Mouse (Mus musculus) v-Abl transformed pro-B cells (cell line): ENCODE measurements at regions not wholly inside any gene's neighbourhood (a gene's known extent, or its start where the extent isn't known, plus 50 kb on each side); places are given as distances from the start of the nearest gene placed in this dataset.
"Not testable (repeated sequence)": the region's sequence is repeated elsewhere in the genome, so short reads cannot be mapped to it uniquely, and the experiment has no call there.

ENCODE experiments used
- in situ Hi-C, 2 experiments: fragments of 400-800 bp; cut with MboI; formaldehyde crosslinking; loops; one replicate each; pipeline ENCODE4 v1.15.1; 2025; ENCODE audit not compliant: unreplicated experiment in 2 of 2

DNA sequence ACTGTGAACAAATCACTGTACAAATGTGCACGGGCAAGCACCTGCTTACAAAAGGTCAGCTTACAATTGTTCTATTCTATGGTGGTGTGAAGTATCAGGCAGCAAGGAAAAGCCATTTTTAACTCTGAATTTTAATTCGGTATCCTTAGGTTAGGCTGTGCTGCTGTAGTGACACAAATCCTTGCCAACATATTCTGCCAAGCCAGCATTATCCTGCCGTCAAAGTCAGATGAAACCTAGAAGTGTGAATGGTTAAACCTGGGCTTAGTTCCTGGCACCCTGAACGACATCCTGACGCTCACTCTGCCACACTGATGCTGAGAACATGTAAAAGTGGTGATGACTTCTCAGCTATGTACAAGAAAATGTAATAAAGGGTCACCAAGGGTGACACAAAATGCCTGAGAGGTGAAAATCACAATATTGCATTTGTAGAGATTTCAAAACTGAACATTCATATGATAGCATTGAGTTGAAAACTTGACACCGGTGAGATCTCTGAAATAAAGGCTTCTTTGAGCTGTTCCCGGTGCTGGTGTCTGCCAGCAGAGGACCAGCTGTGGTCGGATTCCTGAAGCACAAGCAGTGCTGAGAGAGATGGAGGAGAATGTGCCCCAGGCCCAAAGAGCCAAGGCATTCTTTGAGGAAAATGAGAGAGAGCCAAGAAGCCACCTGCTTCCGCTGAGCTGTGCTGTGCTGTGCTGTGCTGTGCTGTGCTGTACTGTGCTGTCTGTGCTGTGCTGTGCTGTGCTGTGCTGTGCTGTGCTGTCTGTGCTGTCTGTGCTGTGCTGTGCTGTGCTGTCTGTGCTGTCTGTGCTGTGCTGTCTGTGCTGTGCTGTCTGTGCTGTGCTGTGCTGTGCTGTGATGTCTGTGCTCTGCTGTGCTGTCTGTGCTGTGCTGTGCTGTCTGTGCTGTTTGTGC lies 195.9 kb downstream of the Tcp10c start:
- in situ Hi-C loops: no loop called here

DNA sequence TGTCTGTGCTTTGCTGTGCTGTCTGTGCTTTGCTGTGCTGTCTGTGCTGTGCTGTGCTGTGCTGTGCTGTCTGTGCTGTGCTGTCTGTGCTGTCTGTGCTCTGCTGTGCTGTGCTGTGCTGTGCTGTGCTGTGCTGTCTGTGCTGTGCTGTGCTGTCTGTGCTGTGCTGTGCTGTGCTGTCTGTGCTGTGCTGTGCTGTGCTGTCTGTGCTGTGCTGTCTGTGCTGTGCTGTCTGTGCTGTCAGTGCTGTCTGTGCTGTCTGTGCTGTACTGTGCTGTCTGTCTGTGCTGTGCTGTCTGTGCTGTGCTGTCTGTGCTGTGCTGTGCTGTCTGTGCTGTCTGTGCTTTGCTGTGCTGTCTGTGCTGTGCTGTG lies 196.5 kb downstream of the Tcp10c start:
- in situ Hi-C loops: not testable (repeated sequence)

DNA sequence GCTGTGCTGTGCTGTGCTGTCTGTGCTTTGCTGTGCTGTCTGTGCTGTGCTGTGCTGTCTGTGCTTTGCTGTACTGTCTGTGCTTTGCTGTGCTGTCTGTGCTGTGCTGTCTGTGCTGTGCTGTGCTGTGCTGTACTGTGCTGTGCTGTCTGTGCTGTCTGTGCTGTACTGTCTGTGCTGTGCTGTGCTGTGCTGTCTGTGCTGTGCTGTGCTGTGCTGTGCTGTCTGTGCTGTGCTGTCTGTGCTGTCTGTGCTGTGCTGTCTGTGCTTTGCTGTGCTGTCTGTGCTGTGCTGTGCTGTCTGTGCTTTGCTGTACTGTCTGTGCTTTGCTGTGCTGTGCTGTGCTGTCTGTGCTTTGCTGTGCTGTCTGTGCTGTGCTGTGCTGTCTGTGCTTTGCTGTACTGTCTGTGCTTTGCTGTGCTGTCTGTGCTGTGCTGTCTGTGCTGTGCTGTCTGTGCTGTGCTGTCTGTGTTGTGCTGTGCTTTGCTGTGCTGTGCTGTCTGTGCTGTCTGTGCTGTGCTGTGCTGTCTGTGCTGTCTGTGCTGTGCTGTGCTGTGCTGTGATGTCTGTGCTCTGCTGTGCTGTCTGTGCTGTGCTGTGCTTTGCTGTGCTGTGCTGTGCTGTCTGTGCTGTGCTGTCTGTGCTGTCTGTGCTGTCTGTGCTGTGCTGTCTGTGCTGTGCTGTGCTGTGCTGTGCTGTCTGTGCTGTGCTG lies 197.5 kb downstream of the Tcp10c start:
- in situ Hi-C loops: not testable (repeated sequence)

DNA sequence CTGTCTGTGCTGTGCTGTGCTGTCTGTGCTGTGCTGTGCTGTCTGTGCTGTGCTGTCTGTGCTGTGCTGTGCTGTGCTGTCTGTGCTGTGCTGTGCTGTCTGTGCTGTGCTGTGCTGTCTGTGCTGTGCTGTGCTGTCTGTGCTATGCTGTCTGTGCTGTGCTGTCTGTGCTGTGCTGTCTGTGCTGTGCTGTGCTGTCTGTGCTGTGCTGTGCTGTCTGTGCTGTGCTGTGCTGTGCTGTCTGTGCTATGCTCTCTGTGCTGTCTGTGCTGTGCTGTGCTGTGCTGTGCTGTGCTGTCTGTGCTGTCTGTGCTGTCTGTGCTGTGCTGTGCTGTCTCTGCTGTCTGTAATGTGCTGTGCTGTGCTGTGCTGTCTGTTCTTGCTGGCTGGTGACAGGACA lies 198.5 kb downstream of the Tcp10c start:
- in situ Hi-C loops: not testable (repeated sequence)

DNA sequence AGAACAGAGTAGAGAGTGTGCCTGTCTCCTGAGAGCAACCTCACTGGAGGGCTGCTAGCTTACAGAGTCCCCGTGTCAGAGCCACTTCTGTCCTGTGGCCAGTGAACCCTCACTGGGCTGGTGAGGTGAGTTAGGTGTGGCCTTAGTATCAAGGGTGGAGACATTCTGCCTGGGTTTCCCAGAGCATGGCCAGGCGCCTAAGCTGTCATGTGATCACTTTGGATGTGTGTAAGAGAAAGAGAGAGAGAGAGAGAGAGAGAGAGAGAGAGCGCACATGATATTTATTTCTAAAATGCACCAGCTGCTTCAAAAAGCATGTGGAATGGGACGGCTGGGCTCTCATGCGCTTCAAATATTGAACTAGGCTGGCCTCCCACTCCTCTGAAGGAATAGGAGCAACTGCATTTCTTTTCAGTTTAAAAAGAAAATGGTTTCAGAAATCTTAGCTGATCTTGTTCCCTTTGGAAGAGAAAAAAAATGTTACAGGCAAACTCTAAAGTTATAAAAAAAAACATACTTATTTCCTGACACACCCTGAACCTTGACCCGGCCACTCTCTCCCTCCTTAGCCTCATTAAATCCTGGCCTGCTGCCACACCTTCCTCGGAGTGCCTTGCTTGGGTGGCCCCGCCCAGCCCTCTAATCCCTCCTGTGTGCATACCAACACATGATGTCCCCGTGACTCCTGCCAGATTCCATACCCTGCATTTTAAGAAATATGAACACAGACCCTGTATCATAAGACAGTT lies 201.1 kb downstream of the Tcp10c start:
- in situ Hi-C loops: not testable (repeated sequence)

DNA sequence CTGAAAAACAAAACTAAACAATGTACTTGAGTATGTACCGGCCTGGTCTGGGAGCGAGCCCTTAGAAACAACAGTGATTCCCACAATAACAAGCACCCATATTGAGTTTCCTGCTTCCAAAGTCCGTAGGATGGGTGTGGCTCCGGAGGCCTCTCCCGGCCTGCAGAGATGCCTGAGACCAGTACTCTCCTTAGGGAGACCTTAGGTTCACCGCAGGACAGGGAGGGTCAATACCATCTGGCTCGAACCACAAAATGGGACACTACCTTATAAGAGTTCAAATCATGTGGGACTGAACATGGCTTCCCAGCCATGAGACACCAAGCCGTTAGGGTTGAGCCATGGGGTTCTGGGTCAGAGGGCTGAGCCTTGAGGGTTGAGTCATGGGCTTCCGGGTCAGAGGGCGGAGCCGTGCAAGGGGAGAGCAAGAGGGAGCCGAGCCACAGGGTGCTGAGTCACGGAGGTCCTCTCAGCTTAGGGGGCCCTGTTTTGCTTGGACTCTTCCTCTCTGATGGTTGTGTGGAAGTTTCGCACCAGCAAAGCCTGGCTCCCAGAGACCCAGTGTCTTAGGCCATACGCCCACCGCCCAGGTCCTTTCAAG lies 201.8 kb downstream of the Tcp10c start:
- in situ Hi-C loops: not testable (repeated sequence)

DNA sequence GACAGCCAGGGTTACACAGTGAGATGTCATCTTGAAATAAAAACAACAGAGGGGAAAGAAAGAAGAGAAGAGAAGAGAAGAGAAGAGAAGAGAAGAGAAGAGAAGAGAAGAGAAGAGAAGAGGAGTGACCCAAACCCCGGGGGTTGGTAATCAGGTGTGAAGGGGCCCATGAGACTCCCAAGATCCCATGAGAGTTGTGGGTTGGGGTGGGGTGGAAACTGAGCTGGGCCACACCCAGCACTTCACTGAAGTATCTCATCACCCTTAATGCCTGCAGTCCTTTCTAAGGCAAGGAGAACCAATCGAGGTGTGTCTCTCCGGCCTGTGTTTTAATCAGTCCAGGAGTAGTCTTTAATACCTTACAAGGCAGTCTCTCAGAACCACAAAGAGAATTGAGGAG lies 201.5 kb upstream of the Afdn start:
- in situ Hi-C loops: no loop called here

DNA sequence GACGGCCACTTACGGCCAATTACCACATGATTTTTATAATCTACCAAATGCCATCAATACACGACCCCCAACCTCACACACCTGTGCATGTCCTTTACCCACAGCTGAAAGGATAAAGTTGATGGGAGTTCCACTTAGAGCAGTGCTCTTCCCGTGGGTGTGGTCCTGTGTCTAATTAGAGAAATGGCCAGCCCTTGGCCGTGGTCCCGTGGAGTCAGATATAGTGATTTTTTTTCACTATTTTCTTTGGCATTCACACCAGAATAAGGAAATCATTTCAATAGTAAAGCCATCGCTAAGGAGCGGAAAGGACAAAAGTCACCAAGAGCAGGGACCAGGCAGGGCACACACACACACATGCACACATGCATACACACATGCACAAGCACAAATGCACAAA lies 199.0 kb upstream of the Afdn start:
- in situ Hi-C loops: no loop called here

DNA sequence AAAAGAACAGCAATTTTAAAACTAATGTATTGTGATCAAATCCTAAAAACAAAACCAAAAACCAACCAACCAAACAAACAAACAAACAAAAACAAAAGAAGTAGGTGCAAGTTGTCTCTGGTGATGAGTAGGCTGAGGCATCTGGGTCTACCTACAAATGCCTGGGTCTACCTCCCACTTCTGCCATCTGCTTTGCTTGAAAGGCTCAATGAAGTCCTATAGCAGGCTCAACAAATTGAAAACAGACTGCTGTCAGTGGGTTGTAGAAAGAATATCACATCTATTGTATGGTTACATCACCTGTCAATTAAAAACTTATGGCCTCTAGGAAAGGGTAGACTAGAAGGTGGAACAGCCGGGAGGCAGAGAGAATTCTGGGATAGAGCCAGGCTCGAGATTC lies 197.4 kb upstream of the Afdn start:
- in situ Hi-C loops: no loop called here

DNA sequence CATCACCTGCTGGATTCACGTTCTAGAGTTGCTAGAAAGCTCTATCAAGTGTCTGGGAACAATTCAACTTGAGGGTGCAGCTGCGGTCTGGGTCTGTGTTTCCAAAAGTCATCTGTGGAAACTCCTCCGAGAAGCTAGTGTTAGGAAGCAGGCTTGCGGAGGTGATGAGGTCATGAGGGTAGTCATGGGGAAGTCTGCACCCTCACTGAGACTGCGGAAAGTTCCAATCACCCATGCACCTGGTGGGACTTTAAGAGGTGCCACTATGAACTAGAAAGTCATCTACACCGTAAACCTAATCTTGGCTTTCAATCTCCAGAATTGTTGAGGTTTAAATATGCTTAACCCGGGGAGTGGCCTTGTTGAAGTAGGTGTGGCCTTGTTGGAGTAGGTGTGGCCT lies 195.5 kb upstream of the Afdn start:
- in situ Hi-C loops: no loop called here

DNA sequence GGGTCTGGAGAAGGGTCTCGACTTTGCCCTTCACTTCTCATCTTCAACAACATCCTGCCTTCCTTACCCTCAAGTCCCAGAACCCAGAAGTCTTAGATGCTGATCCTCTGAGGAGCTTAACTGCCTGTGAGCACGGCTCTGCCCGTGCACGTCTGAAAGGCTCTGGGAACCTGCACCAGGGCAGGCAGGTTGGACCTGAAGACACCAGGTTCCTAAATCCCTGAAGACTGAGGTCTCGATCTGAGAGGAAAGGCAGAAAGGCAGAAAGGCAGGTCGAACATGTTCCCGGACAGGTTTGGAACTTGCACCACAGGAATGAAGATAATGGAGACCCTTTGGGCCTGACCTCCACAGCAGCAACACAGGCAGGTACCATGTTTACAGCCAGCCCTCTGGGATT lies 193.7 kb upstream of the Afdn start:
- in situ Hi-C loops: no loop called here

DNA sequence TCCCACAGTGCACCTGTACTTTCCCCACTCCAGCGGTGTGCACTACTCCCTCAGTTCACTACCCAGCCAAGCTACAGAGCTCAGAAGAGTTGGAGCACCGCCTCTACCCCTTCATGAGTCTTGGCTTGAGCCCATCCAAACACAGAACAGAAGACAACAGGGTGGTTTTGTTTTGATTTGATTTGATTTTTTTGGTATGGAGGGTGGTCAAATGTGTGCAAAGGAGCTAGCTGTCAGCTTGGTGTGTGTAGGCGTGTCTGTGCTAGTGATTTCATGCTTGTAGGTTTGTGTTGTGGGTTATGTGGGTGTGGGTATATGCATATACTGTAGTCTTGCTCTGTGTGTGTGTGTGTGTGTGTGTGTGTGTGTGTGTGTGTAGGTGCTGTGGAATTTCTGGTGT lies 193.2 kb upstream of the Afdn start:
- in situ Hi-C loops: no loop called here

DNA sequence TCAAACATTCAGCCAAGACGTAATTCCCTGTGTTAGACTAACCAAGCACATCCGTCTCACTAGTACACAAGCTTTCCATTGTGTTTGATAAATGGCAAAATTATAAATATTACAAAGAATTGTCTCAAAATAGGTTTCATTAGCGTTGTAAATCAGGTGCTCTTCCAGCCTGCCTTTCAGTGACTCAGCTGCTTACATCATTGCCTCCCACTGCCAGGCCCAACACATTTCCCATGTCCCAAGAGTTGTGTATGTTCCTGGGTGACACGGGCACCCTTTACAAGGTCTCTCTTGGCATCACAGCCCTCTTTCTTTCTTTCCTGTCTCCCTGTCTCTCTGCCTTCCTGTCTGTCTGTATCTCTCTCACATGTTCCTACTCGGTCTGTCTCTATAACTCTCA lies 189.5 kb upstream of the Afdn start:
- in situ Hi-C loops: no loop called here

DNA sequence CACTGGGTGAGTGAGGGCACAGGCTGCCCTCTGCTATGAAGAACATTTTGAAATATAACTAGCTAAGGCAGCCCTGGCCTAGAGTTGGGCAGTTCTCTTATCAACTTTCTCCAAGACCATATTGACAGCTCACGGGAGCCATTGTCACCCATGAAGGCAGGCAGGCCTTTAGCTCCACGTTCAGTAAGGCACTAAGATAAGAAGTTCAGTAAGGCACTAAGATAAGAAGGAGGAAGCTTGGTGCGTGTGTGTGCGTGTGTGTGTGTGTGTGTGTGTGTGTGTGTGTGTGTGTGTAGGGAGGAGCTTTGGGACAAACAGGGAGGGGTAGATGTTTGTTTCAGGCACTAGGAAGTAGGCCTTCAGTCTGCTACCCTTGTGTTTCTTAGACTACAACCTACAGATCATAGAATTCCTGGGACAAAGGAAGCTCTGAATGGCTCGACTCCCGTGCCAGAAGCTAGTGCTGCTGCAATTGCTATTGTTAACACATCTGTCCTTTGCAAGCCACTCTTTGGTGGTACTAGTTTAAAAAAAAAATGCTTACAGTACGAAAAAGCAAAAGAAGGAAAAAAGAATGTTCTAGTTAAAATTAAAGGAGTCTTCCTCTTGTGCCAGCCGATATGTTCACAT lies 188.0 kb upstream of the Afdn start:
- in situ Hi-C loops: no loop called here

DNA sequence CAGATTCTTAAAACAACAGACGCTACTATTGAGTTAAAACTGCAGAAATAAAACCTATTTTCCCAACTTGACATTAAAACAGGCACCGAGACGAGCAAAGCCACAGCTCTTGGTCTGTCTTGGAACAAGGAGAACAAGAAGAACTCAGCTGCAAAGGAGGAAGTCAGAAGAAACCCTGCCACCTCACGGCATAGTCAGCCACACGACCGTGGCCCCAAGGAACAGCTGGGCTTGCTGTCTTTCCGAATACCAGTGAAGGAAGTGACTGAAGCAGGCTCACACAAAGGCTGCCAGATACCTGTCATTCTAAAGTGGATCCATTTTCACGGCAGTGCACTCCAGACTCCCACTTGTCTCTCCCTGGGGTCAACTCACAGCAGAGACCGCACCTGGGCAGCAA lies 187.3 kb upstream of the Afdn start:
- in situ Hi-C loops: no loop called here

DNA sequence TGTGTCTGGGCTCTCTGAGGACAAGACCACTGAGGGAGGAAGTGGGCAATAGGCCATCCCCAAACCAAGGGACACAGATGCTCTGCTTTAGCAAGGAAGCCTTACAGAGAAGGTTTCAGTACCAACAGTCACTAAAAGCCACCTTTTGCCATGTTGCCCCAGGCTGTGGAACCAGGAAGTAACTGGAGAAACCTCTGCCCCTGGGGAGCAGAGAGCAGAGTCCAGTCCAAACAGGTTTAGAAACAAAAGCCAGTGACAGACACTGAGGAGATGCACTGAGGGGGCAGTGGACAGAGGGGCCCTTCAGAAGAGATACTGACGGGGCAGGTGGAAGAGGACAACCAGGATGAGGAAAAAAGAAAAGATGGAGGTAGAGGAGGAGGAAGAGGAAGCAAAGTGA lies 186.2 kb upstream of the Afdn start:
- in situ Hi-C loops: no loop called here

DNA sequence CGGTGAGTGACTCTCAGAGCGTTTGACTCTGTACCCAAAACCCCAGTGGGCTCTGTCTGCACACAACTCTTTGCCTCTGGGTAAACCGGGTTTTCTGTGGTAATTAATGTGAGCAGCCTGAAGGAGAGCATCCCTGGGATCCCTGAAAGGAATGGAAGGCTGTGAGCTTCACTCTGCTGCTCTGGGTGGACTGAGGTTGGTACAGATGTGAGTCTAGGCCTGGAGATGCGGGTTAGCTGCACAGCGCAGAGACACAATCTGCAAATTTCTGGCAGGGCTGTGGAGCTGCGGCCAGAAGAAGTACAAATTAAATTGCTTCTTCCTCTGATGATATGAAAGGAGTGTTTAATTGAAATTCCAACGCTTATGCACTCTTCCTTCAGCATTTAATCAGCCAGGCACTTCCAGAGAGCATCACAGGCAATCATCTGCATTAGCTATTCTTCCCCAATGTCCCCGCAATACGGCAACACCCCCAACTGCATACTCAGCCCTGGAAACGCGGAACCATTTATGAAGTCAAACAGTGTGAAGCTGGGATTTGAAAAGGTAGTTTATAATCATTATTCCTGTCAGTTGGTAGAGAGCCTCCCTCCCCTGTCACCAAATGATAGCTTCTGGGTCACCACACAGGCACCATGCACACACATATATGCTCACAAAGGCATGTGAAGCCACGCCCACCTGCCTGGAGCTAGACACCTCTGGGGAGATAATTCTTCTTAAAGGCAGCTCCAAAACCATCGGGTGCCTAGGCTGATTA lies 185.5 kb upstream of the Afdn start:
- in situ Hi-C loops: no loop called here

DNA sequence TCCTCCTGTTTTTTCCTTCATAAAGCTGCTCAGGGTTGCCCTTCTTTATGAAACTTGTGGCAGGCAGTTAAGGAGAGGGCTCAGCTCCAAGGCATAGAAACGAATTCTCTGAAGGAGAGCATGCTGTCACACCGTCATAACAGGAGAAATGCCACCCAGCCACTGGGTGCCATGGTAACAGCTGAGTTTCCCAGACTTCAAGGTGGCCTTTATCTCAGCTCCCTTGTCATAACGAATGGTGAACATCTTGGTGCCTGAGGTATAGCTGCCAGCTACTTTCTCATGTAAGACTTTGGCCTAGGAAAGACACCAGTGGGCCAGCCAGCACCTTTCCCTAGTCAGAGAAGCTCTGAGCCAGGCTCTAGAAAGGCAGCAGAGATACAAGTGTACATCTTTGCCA lies 182.5 kb upstream of the Afdn start:
- in situ Hi-C loops: no loop called here

DNA sequence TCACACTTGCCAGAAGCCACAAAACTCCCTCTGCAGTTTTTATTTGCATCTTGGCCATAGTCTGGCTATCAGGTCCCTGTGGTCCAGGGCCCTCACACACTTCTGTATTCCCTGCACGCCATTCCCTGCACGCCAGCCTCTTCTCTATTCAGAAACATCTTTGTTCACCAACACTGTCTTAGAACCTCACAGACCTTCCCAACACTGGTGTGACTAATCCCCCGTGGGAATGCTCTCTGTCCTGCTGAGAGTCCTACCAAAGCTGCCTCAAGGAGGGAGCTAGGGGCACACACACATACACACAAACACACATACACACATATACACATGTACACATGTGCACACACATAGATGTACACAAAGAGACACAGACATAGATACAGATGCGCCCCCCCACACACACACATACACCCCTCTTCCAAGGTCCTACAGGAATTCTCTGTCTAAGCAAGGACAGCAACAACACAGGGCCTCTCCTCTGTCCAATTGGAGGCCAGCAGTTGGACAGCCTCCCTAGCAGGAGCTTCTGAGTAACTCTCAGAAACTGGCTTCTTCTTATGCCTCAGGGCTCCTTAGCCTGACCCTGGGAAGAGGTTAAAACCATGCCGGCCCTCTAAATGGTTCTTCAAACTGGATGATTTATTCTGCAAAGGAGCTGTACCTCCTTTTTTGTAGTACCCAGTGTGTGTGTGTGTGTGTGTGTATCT lies 179.0 kb upstream of the Afdn start:
- in situ Hi-C loops: no loop called here
